Mouse (Mus musculus): ENCODE data around the gene AL732309.1. TPM values are rescaled to one million over a fixed set of nuclear protein-coding genes. Genes with fewer than 3 reads are reported as not detected.

The AL732309.1 gene
- polyA plus RNA-seq, 1 experiment from 2014 or later: 1.7 TPM

DNA sequence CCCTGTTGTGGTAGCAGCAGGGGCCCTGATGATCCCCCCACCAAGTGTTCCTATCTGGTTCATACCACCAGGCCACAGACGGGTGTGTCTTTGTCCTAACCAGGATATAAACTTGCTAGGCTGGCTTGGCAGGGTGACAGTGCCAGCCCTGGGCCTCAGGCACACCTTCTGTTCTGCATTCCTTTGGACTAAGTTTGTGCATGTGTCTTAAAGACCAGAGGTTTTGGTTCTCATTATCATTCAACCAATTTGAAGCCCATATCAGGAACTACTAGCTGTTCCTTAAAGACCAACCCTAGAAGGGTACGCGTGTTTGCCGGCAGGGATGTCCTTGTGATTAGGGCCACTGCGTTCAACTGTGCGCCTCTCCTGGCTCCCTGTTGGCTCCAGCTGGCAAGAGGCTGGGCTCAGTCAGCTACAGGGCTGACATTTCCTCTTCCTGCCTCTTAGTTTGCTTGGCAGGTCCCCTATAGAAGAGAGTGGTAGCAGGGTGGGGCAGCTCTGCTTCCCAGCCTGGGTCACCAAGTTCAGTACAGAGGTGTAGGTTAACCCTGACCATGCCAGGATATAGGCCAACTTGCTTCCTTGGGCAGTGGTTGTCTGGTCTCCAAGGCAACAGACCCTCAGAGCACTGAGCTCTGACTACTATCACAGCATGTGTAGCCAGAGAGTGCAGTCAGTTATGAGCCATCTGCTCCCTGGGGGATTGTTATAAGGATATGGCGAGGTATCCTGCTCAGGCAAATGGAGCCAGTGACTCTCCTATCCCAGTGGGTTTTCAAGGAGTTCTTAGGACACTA, 40.4 kb upstream of the AL732309.1 start:
- Histone ChIP-seq H3K4me2 (peak overlapping the region; percentile 15; the same call in 1 of the 2 replicates), H3K27ac (replicated peaks) (no peak overlapping the region)
- WGBS (ENCODE audit: insufficient replicate concordance): 27% methylated on average over 7 of the region's 7 CpGs

DNA sequence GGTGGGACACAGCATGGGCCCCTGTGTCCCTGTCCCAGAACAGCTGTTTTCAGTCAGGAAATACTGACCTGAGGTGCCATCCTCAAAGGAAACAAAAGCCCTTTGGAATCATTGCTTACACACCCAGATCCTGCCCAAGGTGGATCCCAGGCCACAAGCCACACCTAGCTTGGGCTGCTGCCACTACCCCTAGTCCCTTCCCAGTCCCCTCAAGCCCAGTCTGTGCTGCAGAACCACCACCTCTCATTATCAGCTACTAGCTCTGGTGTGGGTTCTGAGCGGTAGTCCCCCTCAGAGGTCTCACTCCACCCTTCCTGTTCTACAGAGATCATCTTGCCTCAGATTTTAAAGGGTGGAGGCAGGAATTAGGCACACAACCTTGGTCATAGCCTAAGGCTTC, 39.7 kb upstream of the AL732309.1 start:
- no peak overlapping the region for H3K4me2 ChIP-seq
- ATAC-seq (ENCODE audit: insufficient read depth): peak; percentile 54; the same call in 1 of the 2 replicates
- H3K9ac ChIP-seq: no peak overlapping the region
- peaks cover 36% of the 10 kb centered on the region for H3K27me3 ChIP-seq
- 17% methylated on average over 1 of the region's 1 CpGs for WGBS (ENCODE audit: insufficient replicate concordance)
- H3K4me3 ChIP-seq (replicated peaks): no peak overlapping the region
- no peak overlapping the region for H3K27ac ChIP-seq (replicated peaks)
- no peaks in the 10 kb centered on the region for H3K9me3 ChIP-seq (replicated peaks)
- peaks cover 16% of the 10 kb centered on the region for H3K4me1 ChIP-seq (replicated peaks)
- peaks cover 44% of the 10 kb centered on the region for H3K36me3 ChIP-seq (replicated peaks)

More for the DNA sequence above, 40.4 kb upstream of the AL732309.1 start:
- Histone ChIP-seq H3K27me3 (peaks cover 43% of the 10 kb centered on the region), H3K9ac (no peak overlapping the region), H3K4me3 (replicated peaks) (no peak overlapping the region), H3K9me3 (replicated peaks) (no peaks in the 10 kb centered on the region), H3K36me3 (replicated peaks) (peaks cover 39% of the 10 kb centered on the region), H3K4me1 (replicated peaks) (peaks cover 17% of the 10 kb centered on the region)
- ATAC-seq (ENCODE audit: insufficient read depth): peak; percentile 55; the same call in 1 of the 2 replicates

DNA sequence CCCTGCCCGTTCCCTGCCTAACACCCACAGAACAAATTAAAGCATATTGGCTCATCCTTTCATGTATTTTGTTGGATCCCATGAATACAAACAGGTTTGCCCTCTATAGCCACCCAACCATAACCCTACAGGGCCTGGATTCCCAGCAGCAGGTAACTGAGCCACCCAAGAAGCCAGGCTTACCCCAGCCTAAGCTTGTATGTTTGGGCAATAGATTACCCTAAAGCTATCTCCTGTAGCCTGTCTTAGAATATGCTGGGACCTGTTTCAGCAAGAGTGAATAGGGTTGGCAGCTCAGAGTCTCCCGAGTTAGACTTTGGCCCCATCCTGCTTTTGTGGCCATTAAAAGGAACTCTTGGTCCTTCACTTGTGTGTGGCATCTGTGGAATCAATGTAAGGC, 38.9 kb upstream of the AL732309.1 start:
- H3K36me3 ChIP-seq (replicated peaks): peaks cover 50% of the 10 kb centered on the region
- ATAC-seq (ENCODE audit: insufficient read depth): no peak
- no peak overlapping the region for H3K27ac ChIP-seq (replicated peaks)

DNA sequence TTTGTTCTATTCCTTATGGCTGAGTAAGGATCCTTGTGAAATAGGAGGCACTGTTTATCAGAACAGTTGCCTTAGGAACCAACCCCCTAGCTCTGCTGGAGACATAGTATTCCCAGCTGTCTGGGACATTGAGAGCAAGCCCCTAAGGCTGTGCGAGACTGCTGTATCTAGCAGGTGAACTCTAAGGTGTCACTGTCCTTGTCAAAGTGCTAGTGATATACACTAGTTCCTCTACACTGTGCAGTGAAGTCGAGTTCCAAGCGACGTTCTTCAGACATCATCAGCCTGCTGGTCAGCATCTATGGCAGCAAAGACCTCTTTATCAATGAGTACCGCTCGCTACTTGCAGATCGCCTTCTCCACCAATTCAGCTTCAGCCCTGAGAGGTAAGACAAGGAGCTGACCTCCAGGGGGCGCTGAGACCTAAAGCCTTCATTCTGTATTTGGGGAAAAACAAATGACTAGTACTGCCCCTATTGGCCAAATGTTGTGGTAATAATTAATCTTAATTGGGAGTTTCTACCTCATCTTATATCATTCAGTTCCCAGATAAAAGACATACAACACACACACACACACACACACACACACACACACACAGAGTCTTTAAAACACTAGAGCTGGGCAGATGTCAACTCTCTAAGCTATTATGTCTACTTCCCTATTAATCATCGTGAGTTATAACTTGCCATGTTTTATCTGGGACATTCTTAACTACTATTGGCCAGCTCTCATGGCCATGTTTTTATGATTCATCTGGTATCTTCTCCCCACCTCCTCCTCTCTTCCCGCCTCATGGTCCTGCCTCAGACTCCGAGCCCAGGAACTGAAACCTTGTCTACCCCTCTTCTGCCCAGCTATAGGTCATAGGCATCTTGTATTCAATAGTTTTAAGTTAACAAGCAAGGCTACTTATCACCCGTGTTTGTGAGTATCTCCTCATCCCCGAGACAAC, 32.5 kb upstream of the AL732309.1 start:
- Histone ChIP-seq H3K27ac (replicated peaks) (no peak overlapping the region), H3K4me1 (replicated peaks) (peaks cover 2% of the 10 kb centered on the region), H3K4me3 (replicated peaks) (no peak overlapping the region), H3K4me2 (no peak overlapping the region), H3K9ac (no peak overlapping the region), H3K27me3 (no peaks in the 10 kb centered on the region), H3K36me3 (replicated peaks) (peaks cover 95% of the 10 kb centered on the region), H3K9me3 (replicated peaks) (no peaks in the 10 kb centered on the region)
- ATAC-seq (ENCODE audit: insufficient read depth): peak; percentile 57; the same call in 1 of the 2 replicates
- WGBS (ENCODE audit: insufficient replicate concordance): 50% methylated on average over 13 of the region's 13 CpGs

More for the DNA sequence above, 38.9 kb upstream of the AL732309.1 start:
- Histone ChIP-seq H3K4me1 (replicated peaks) (peaks cover 16% of the 10 kb centered on the region), H3K4me2 (no peak overlapping the region), H3K9ac (no peak overlapping the region), H3K4me3 (replicated peaks) (no peak overlapping the region), H3K27me3 (peaks cover 28% of the 10 kb centered on the region), H3K9me3 (replicated peaks) (no peaks in the 10 kb centered on the region)
- WGBS (ENCODE audit: insufficient replicate concordance): 72% methylated on average over 2 of the region's 2 CpGs

DNA sequence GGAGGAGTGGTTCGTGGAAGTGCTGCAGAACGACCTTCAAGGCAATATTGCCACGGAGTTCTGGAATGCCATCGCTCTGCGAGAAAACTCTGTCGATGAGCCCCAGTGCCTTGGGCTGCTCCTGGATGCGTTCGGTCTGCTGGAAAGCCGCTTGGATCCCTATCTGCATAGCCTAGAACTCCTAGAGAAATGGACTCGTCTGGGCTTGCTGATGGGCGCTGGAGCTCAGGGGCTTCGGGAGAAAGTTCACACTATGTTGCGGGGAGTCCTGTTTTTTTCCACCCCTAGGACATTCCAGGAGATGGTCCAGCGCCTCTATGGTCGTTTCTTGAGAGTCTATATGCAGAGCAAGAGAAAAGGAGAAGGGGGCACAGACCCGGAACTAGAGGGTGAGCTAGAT, 26.3 kb upstream of the AL732309.1 start:
- Histone ChIP-seq H3K4me2 (peak overlapping the region; percentile 90), H3K27ac (replicated peaks) (peak overlapping the region; percentile 78; the same call in 1 of the 2 replicates), H3K4me1 (replicated peaks) (peaks cover 43% of the 10 kb centered on the region), H3K36me3 (replicated peaks) (peaks cover 82% of the 10 kb centered on the region), H3K27me3 (no peaks in the 10 kb centered on the region), H3K4me3 (replicated peaks) (peak overlapping the region; percentile 97), H3K9ac (peak overlapping the region; percentile 92), H3K9me3 (replicated peaks) (no peaks in the 10 kb centered on the region)
- WGBS (ENCODE audit: insufficient replicate concordance): 28% methylated on average over 16 of the region's 16 CpGs
- ATAC-seq (ENCODE audit: insufficient read depth): no peak

DNA sequence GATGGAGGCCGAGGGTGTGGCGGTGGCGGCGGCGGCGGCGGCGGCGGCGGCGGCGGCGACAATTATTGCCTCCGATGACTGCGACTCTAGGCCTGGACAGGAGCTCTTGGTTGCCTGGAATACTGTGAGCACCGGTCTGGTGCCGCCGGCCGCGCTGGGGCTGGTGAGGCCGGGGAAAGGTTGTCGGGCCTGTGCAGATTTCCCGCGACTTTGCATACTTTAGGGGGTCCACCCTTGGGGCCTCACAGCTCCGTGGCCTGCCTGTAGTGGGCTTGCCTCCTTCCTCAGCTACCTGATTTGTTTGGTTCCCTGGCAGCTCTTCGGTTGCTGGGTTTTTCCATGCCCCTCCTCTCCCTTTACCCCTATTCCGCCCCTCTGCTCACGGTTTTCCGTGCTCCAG, 25.9 kb upstream of the AL732309.1 start:
- Histone ChIP-seq H3K4me3 (replicated peaks) (peak overlapping the region; percentile 97), H3K4me1 (replicated peaks) (peaks cover 48% of the 10 kb centered on the region), H3K27me3 (no peaks in the 10 kb centered on the region), H3K9ac (peak overlapping the region; percentile 92), H3K27ac (replicated peaks) (peak overlapping the region; percentile 78), H3K4me2 (peak overlapping the region; percentile 90), H3K36me3 (replicated peaks) (peaks cover 82% of the 10 kb centered on the region), H3K9me3 (replicated peaks) (no peaks in the 10 kb centered on the region)
- ATAC-seq (ENCODE audit: insufficient read depth): peak; percentile 43
- WGBS (ENCODE audit: insufficient replicate concordance): under 1% methylated on average over 29 of the region's 29 CpGs

DNA sequence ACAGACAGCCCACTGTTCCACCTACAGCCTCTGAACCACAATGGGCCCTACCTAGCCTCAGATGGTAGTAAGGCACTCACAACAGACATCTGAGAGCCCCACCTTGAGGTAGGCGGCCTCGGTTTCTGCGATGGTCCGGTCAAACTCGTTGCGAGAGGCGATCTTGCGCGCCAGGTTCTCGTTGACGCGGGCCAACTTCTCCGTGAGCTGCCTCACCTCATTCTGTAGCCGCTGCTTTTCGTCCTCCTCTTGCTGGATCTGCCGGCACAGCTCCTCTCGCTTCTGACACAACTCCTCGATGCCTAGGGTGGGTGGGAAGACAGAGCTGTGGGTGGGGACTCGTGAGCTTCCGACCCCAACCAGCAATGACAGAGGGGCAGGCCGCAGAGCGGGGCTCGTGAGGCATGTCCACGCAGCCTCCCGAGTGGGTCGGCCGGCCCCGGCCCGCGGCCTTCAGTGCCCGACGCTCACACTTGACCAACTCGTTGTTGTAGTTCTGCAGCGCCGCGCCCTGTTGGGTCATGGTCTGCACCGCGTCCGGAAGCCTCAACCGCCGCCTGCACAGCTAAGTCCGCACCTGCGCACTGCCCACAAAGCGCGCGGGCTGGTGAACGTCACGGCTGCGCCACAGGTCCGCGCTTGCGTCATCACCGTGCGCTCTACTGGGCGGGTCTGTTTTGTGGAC, 25.3 kb upstream of the AL732309.1 start, which contains the start of the genes Ssna1 and Anapc2:
Gene Ssna1, minus strand, starts transcription at position 612 of the 685 bp plus-strand sequence.
Gene Anapc2, plus strand, starts transcription at position 652 of the 685 bp plus-strand sequence.
- Histone ChIP-seq H3K9ac (peak within 1 kb of the TSS; percentile 92), H3K9me3 (replicated peaks) (no peaks in the 10 kb centered on the region), H3K36me3 (replicated peaks) (peaks cover 77% of the 10 kb centered on the region), H3K4me1 (replicated peaks) (peaks cover 53% of the 10 kb centered on the region), H3K27ac (replicated peaks) (peak within 1 kb of the TSS; percentile 91), H3K4me3 (replicated peaks) (peak within 1 kb of the TSS; percentile 97), H3K27me3 (no peaks in the 10 kb centered on the region), H3K4me2 (peak within 1 kb of the TSS; percentile 90)
- under 1% methylated on average over 55 of the region's 55 CpGs for WGBS (ENCODE audit: insufficient replicate concordance)
- ATAC-seq (ENCODE audit: insufficient read depth): peak; percentile 93

DNA sequence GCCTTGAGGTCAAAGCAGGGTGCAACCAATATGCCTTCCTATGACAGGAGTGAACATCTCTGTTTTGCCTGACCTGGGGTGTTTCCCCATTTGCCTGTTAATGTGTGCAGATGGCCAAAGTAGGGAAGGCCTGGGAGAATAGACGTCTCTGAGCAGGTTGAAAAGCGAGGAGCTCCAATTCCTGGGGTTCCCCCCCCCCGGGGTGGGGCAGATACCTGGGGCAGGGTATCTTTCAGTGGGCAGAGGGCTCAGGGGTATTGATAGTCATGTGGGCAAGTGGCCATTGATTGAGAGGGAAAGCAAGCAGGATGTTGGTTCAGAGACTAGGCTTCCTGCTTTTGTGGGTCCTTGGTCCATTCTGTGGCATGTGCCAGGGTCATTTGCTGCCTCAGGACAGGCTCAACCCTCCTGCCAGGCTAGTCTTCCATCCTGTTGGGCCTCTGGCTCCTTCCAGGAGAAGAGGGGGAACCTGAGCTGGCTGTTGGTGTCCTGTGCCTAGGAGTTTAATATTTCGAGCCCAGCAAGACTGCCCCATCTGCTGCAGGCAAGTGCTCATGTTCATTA, 21.2 kb upstream of the AL732309.1 start:
- H3K36me3 ChIP-seq (replicated peaks): peaks cover 39% of the 10 kb centered on the region
- H3K27me3 ChIP-seq: 0 out of 2 replicates have a peak, but pooled peaks cover 3% of the 10 kb centered on the region
- H3K9ac ChIP-seq: no peak overlapping the region
- WGBS (ENCODE audit: insufficient replicate concordance): 67% methylated on average over 4 of the region's 4 CpGs
- no peak overlapping the region for H3K4me3 ChIP-seq (replicated peaks)
- ATAC-seq (ENCODE audit: insufficient read depth): no peak
- H3K27ac ChIP-seq (replicated peaks): peak overlapping the region; percentile 66
- H3K4me1 ChIP-seq (replicated peaks): peaks cover 79% of the 10 kb centered on the region
- H3K9me3 ChIP-seq (replicated peaks): no peaks in the 10 kb centered on the region
- no peak overlapping the region for H3K4me2 ChIP-seq

DNA sequence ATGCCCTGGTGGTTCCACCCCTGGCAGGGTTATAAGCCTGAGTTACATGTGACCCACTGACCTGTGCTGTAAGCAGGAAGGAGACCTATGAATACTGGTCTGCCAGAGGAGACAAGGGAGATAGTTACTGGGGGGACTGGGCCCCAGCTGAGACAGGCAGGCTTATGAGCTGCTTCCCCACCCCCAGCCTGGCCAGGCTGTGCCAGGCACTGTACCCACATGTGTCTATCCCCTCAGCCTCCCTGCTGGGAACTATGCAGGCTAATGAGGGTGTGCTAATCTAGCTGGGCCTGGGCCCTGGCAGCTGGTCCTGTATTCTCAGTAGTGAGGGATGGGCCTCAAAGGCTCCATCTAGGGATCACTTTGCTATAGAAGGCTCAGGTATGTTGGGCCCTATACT, 20.6 kb upstream of the AL732309.1 start:
- H3K4me2 ChIP-seq: 0 out of 2 replicates have a peak overlapping the region, but pooled peaks have one; percentile 100
- H3K36me3 ChIP-seq (replicated peaks): peaks cover 39% of the 10 kb centered on the region
- no peak overlapping the region for H3K9ac ChIP-seq
- H3K4me3 ChIP-seq (replicated peaks): no peak overlapping the region
- H3K9me3 ChIP-seq (replicated peaks): no peaks in the 10 kb centered on the region
- H3K27ac ChIP-seq (replicated peaks): peak overlapping the region; percentile 66
- no peak for ATAC-seq (ENCODE audit: insufficient read depth)
- peaks cover 81% of the 10 kb centered on the region for H3K4me1 ChIP-seq (replicated peaks)
- H3K27me3 ChIP-seq: 0 out of 2 replicates have a peak, but pooled peaks cover 3% of the 10 kb centered on the region

DNA sequence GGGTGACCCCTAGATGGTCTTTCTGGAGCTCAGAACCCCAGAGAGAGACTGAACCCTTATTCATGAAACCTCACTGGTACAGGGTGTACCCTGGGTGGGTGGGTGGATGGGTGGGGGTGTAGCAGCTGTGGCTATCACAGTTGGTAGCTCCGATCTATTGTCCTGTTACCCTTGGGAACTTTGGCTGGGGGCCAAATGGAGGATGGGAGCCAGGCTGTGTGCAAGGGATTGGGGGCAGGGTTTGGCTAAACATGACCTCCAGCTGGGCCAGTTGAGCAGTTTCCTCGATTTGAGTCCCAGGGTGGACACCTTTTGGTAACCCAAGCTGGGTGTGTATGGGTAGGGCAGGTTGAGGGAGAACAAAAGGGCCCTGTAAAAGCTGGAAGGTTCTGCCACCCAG, 20.1 kb upstream of the AL732309.1 start:
- ATAC-seq (ENCODE audit: insufficient read depth): no peak
- Histone ChIP-seq H3K27ac (replicated peaks) (peak overlapping the region; percentile 66), H3K9ac (no peak overlapping the region), H3K4me2 (peak overlapping the region; percentile 100), H3K4me1 (replicated peaks) (peaks cover 85% of the 10 kb centered on the region), H3K9me3 (replicated peaks) (no peaks in the 10 kb centered on the region), H3K36me3 (replicated peaks) (peaks cover 39% of the 10 kb centered on the region), H3K4me3 (replicated peaks) (no peak overlapping the region), H3K27me3 (0 out of 2 replicates have a peak, but pooled peaks cover 3% of the 10 kb centered on the region)
- WGBS (ENCODE audit: insufficient replicate concordance): 36% methylated on average over 2 of the region's 2 CpGs

Data from liver, embryonic 15.5 days (tissue).